Mouse (Mus musculus): ENCODE results near the gene Gm45808.
"Not testable (repeated sequence)": the region's sequence is repeated elsewhere in the genome, so short reads cannot be mapped to it uniquely, and the experiment has no call there.

Gene Gm45808

GRCm38 (mm10) chr7:45509181-45509882, 22.7 kb upstream of the Gm45808 start:
- peak in 1 of 2 experiments; percentile 34 for DNase-seq

- DNase-seq = no peak
Observed at GRCm38 (mm10) chr7:45508561-45508960, 21.9 kb upstream of the Gm45808 start.

GRCm38 (mm10) chr7:45507583-45507982, 21.0 kb upstream of the Gm45808 start:
- peak; percentile 51 to 74 for DNase-seq

- DNase-seq = no peak
Observed at GRCm38 (mm10) chr7:45498427-45498826, 11.8 kb upstream of the Gm45808 start.

GRCm38 (mm10) chr7:45494548-45494947, 7.9 kb upstream of the Gm45808 start:
- DNase-seq = no peak

GRCm38 (mm10) chr7:45492951-45493350, 6.3 kb upstream of the Gm45808 start:
- no peak for DNase-seq

GRCm38 (mm10) chr7:45492225-45492844, 5.7 kb upstream of the Gm45808 start:
- no peak for DNase-seq

GRCm38 (mm10) chr7:45491264-45491663, 4.7 kb upstream of the Gm45808 start:
- DNase-seq = peak; percentile 65 to 69

GRCm38 (mm10) chr7:45490822-45491221, 4.2 kb upstream of the Gm45808 start:
- DNase-seq = no peak

- DNase-seq = no peak
Observed at GRCm38 (mm10) chr7:45489578-45489977, 3.0 kb upstream of the Gm45808 start.

GRCm38 (mm10) chr7:45488293-45489204, 1.9 kb upstream of the Gm45808 start, which contains the start of gene Dhdh:
Gene Dhdh, minus strand, starts transcription at chr7:45488805.
- peak; percentile 70 to 83 for DNase-seq

GRCm38 (mm10) chr7:45487861-45488292, 1.3 kb upstream of the Gm45808 start:
- DNase-seq = no peak

- DNase-seq = no peak
Observed at GRCm38 (mm10) chr7:45486158-45486557, 453 bp downstream of the Gm45808 start.

- DNase-seq = not testable (repeated sequence)
Observed at GRCm38 (mm10) chr7:45484985-45485384, 1.6 kb downstream of the Gm45808 start.

GRCm38 (mm10) chr7:45482166-45482565, 4.4 kb downstream of the Gm45808 start:
- DNase-seq = no peak

GRCm38 (mm10) chr7:45481374-45481927, 5.2 kb downstream of the Gm45808 start, which contains the start of gene Tulp2:
Gene Tulp2, plus strand, starts transcription at chr7:45481877.
- DNase-seq = peak; percentile 83 to 84

- DNase-seq = not testable (repeated sequence)
Observed at GRCm38 (mm10) chr7:45480310-45480709, 6.3 kb downstream of the Gm45808 start.

GRCm38 (mm10) chr7:45478774-45479173, 7.8 kb downstream of the Gm45808 start:
- DNase-seq = peak in 1 of 2 experiments; percentile 37

- peak; percentile 74 for DNase-seq
Observed at GRCm38 (mm10) chr7:45477003-45477402, 9.6 kb downstream of the Gm45808 start.

- no peak for DNase-seq
Observed at GRCm38 (mm10) chr7:45476453-45476852, 10.2 kb downstream of the Gm45808 start.

- peak; percentile 61 to 68 for DNase-seq
Observed at GRCm38 (mm10) chr7:45475291-45475969, 11.2 kb downstream of the Gm45808 start.

GRCm38 (mm10) chr7:45470869-45471268, 15.7 kb downstream of the Gm45808 start:
- peak; percentile 77 to 95 for DNase-seq

Measured in kidney, postnatal 25 days (tissue).